Mouse (Mus musculus) myocyte (in vitro differentiated cells): ENCODE results near the gene Ssh2.
A peak's percentile ranks its signal among the peaks of the same experiment; 100 is the strongest.

Experiments used
- E2F4 ChIP-seq: IDR thresholded peaks from one replicate; pipeline ENCODE4 v1.6.1; 2011; ENCODE audit warnings: mild to moderate bottlenecking, control low read depth, moderate library complexity; ENCODE audit not compliant: insufficient read depth
- MAX ChIP-seq: IDR thresholded peaks from one replicate; pipeline ENCODE4 v1.6.1; 2011; ENCODE audit warnings: low read depth, mild to moderate bottlenecking, control low read depth
- MYOD1 ChIP-seq, 3 experiments: IDR thresholded peaks; one replicate each; pipeline ENCODE4 v1.6.1; 2011; ENCODE audit warnings: control low read depth in 2 of 3, low read depth in 2 of 3, mild to moderate bottlenecking in 2 of 3, moderate library complexity in 1 of 3; ENCODE audit not compliant: insufficient read length in 2 of 3, control insufficient read depth in 1 of 3
- POLR2A ChIP-seq: IDR thresholded peaks from one replicate; pipeline ENCODE4 v1.6.1; 2011; ENCODE audit warnings: low read depth, mild to moderate bottlenecking, control low read depth, moderate library complexity; ENCODE audit not compliant: insufficient read length
- POLR2AphosphoS2 ChIP-seq: IDR thresholded peaks from one replicate; pipeline ENCODE4 v1.6.1; 2011; ENCODE audit warnings: low read depth, control low read depth; ENCODE audit not compliant: insufficient read length
- REST ChIP-seq: IDR thresholded peaks from one replicate; pipeline ENCODE4 v1.6.1; 2011; ENCODE audit warnings: mild to moderate bottlenecking, control low read depth, moderate library complexity; ENCODE audit not compliant: insufficient read depth, insufficient read length
- USF1 ChIP-seq: IDR thresholded peaks from one replicate; pipeline ENCODE4 v1.6.1; 2011; ENCODE audit warnings: low read depth, mild to moderate bottlenecking, control low read depth, moderate library complexity

DNA sequence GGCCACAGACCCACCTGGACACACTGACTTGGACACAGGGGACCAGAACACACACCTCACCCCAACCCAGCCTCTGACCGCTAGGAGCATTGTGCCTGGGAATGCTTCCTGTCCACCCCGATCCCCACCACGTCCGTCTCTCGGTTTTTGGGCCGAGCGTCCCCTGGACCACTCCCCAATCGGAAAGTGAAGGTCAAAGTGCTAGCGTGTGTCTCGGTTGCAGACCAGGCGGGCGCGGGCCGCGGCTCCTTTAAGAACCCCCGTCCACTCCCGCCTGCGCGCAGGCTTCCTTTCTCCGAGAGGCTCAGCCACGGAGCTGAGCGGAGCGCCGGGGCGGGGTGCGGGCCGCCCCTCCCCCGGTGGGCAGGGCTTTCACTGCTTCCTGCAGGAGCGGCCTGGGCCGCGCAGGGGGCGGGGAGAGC lies 276.8 kb downstream of the Ssh2 start:
- no peak for TF ChIP-seq MYOD1 (IDR thresholded peaks at IDR 0.05; ENCODE audit: control insufficient read depth in 1 of 3, insufficient read length in 2 of 3, low read depth in 2 of 3)
- no peak for TF ChIP-seq E2F4
- peak; percentile 28 for TF ChIP-seq POLR2A
- TF ChIP-seq USF1: no peak
- no peak for TF ChIP-seq POLR2AphosphoS2
- no peak for TF ChIP-seq MAX
- no peak for TF ChIP-seq REST
